Mouse (Mus musculus) erythroblast, embryonic 14.5 days (primary cell): ENCODE results near the gene Pde4d.

Experiments used
- GATA1 ChIP-seq: IDR thresholded peaks from 2 replicates; pipeline ENCODE4 v1.6.1; 2012; ENCODE audit warnings: low read length, inconsistent platforms, mixed read lengths
- TAL1 ChIP-seq: IDR thresholded peaks from 3 replicates; pipeline ENCODE4 v1.6.1; 2012; ENCODE audit warnings: low read length, inconsistent platforms, mixed read lengths

DNA sequence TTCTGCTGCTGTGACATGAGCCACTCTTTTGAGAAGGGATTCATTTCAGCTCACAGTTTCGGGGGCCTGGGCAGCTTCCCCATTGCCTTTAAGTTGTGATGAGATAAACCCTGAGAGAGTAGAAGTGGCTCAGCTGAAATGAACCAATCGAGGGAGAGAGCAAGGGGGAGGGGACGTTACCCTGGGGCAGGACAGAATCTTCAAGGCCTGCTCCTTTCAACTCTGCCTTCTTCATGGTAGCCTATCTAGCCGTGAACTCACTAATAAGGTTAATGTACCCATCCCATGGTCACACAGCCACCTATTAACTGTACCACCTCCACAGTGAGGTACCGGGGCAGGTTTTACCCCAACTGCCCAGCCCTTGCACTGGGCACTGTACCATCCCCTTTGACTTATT, 1487.1 kb downstream of the Pde4d start:
- TF ChIP-seq TAL1 = no peak
- no peak for TF ChIP-seq GATA1
